Mouse (Mus musculus): Measurements from ENCODE around the gene Slc1a7.

The Slc1a7 gene

GRCm38 (mm10) chr4:107969781-107970180 lies 1.6 kb downstream of the Slc1a7 start:
- DNase-seq (ENCODE audit: low spot score in 2 of 2) = no peak

GRCm38 (mm10) chr4:107971162-107971561 lies 3.0 kb downstream of the Slc1a7 start:
- DNase-seq (ENCODE audit: low spot score in 2 of 2) = no peak

- DNase-seq (ENCODE audit: low spot score in 2 of 2) = no peak
Observed at GRCm38 (mm10) chr4:107974527-107974926, 6.4 kb downstream of the Slc1a7 start.

- DNase-seq (ENCODE audit: low spot score in 2 of 2) = no peak
Observed at GRCm38 (mm10) chr4:107975004-107975403, 6.9 kb downstream of the Slc1a7 start.

GRCm38 (mm10) chr4:107977593-107977992 lies 9.5 kb downstream of the Slc1a7 start:
- DNase-seq (ENCODE audit: low spot score in 2 of 2) = no peak

- DNase-seq (ENCODE audit: low spot score in 2 of 2) = peak in 1 of 2 experiments; percentile 50
Observed at GRCm38 (mm10) chr4:107979530-107979929, 11.4 kb downstream of the Slc1a7 start.

- no peak for DNase-seq (ENCODE audit: low spot score in 2 of 2)
Observed at GRCm38 (mm10) chr4:107980002-107980600, 12.0 kb downstream of the Slc1a7 start.

GRCm38 (mm10) chr4:107983717-107984116 lies 15.6 kb downstream of the Slc1a7 start:
- DNase-seq (ENCODE audit: low spot score in 2 of 2) = no peak

- peak; percentile 59 to 91 for DNase-seq (ENCODE audit: low spot score in 2 of 2)
Observed at GRCm38 (mm10) chr4:107984282-107984981, 16.3 kb downstream of the Slc1a7 start.

GRCm38 (mm10) chr4:107985812-107986211 lies 17.7 kb downstream of the Slc1a7 start:
- DNase-seq (ENCODE audit: low spot score in 2 of 2) = no peak

- DNase-seq (ENCODE audit: low spot score in 2 of 2) = no peak
Observed at GRCm38 (mm10) chr4:107986386-107987168, 18.4 kb downstream of the Slc1a7 start.

GRCm38 (mm10) chr4:107988931-107989330 lies 20.8 kb downstream of the Slc1a7 start:
- no peak for DNase-seq (ENCODE audit: low spot score in 2 of 2)

- no peak for DNase-seq (ENCODE audit: low spot score in 2 of 2)
Observed at GRCm38 (mm10) chr4:107990818-107991217, 22.7 kb downstream of the Slc1a7 start.

GRCm38 (mm10) chr4:107991879-107992278 lies 23.7 kb downstream of the Slc1a7 start:
- no peak for DNase-seq (ENCODE audit: low spot score in 2 of 2)

GRCm38 (mm10) chr4:107995011-107995410 lies 26.9 kb downstream of the Slc1a7 start:
- no peak for DNase-seq (ENCODE audit: low spot score in 2 of 2)

- DNase-seq (ENCODE audit: low spot score in 2 of 2) = no peak
Observed at GRCm38 (mm10) chr4:107995727-107996126, 27.6 kb downstream of the Slc1a7 start.

GRCm38 (mm10) chr4:107996418-107996986 lies 28.4 kb downstream of the Slc1a7 start:
- DNase-seq (ENCODE audit: low spot score in 2 of 2) = no peak

GRCm38 (mm10) chr4:107998641-107999332 lies 30.7 kb downstream of the Slc1a7 start:
- no peak for DNase-seq (ENCODE audit: low spot score in 2 of 2)

GRCm38 (mm10) chr4:107999380-107999779 lies 31.2 kb downstream of the Slc1a7 start:
- DNase-seq (ENCODE audit: low spot score in 2 of 2) = no peak

- DNase-seq (ENCODE audit: low spot score in 2 of 2) = no peak
Observed at GRCm38 (mm10) chr4:108005328-108005727, 37.2 kb downstream of the Slc1a7 start.

GRCm38 (mm10) chr4:108007532-108008103 lies 39.5 kb downstream of the Slc1a7 start:
- DNase-seq (ENCODE audit: low spot score in 2 of 2) = no peak
